Mouse (Mus musculus): Measurements from ENCODE around the gene Mical3. TPM values are rescaled to one million over a fixed set of nuclear protein-coding genes. Genes with fewer than 3 reads are reported as not detected.

The Mical3 gene
- polyA plus RNA-seq, 1 experiment = 19.1 TPM

DNA sequence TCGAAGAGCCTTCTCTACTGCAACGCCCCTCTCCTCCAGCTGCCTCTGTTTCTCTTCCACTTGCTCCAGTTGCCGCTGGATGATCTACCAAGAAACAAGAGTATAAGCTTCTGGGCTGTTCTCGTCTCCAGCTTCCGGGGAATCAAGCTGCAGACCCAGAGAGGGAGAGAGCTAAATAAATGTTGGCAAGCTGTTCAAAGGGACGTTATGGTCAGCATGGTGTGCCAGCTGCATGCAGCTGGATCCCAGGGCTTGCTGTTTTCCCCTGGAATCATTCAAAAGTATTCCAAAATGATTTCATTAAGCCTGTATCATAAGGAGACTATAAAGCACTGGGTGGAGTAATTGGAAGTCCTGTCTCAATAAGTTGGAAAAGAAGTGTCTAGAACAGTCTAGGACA is 179.5 kb downstream of the Mical3 start:
- Histone ChIP-seq H3K4me1 (ENCODE audit: control insufficient read depth, insufficient read depth, low read length) (0 out of 2 replicates have a peak, but pooled peaks cover under 1% of the 10 kb centered on the region), H3K4me3 (ENCODE audit: insufficient read depth, low read length) (no peak overlapping the region), H3K27ac (ENCODE audit: insufficient read depth, low read length) (no peak overlapping the region)
- no peak for TF ChIP-seq POLR2A (IDR thresholded peaks at IDR 0.05; ENCODE audit: low read depth, low read length)
- TF ChIP-seq CTCF (IDR thresholded peaks at IDR 0.05; ENCODE audit: borderline replicate concordance, insufficient read depth, low read length) = no peak

DNA sequence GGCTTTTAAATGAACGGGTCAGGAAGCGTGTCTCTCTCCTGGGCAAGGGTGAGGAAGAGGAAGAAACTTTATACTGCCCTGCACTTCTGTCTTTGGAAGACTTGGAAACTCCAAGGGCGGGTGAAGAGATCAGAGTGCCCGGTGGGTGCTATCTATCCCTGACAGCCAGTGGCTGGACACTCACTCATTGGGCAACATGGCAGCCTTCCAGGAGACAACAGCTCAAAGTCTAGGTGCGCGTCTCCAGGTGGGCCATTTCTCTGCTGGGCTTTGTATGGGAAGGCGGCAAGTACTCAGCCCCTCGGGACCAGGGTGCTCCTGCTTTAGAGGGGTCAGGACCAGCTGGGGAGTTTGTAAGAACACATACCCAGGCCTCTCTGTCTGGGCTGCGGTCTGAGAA is 185.3 kb downstream of the Mical3 start:
- Histone ChIP-seq H3K4me1 (ENCODE audit: control insufficient read depth, insufficient read depth, low read length) (no peaks in the 10 kb centered on the region), H3K4me3 (ENCODE audit: insufficient read depth, low read length) (no peak overlapping the region), H3K27ac (ENCODE audit: insufficient read depth, low read length) (no peak overlapping the region)
- TF ChIP-seq POLR2A (IDR thresholded peaks at IDR 0.05; ENCODE audit: low read depth, low read length) = no peak
- no peak for TF ChIP-seq CTCF (IDR thresholded peaks at IDR 0.05; ENCODE audit: borderline replicate concordance, insufficient read depth, low read length)

DNA sequence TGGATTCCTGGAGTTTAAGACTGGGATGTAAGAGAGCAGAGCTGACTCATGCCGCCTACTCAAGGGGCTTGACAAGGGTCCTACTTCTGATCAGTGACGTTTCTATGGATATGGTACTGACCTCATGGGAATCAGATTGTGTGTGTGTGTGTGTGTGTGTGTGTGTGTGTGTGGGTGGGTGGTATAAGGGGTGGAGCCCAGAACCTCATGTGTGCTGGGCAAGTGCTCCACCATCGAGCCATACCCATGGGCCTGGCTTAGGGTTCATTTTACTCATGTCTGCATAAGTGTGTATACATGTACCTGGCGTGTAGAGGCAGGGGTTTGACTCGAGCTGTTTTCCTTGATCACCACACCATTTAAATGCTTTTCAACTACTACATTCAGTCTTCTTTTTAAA is 186.8 kb downstream of the Mical3 start:
- Histone ChIP-seq H3K4me1 (ENCODE audit: control insufficient read depth, insufficient read depth, low read length) (no peaks in the 10 kb centered on the region), H3K27ac (ENCODE audit: insufficient read depth, low read length) (no peak overlapping the region), H3K4me3 (ENCODE audit: insufficient read depth, low read length) (no peak overlapping the region)
- no peak for TF ChIP-seq CTCF (IDR thresholded peaks at IDR 0.05; ENCODE audit: borderline replicate concordance, insufficient read depth, low read length)
- TF ChIP-seq POLR2A (IDR thresholded peaks at IDR 0.05; ENCODE audit: low read depth, low read length) = no peak

- H3K4me3 ChIP-seq (ENCODE audit: insufficient read depth, low read length) = no peak overlapping the region
- TF ChIP-seq POLR2A (IDR thresholded peaks at IDR 0.05; ENCODE audit: low read depth, low read length) (no peak), CTCF (IDR thresholded peaks at IDR 0.05; ENCODE audit: borderline replicate concordance, insufficient read depth, low read length) (no peak)
- no peaks in the 10 kb centered on the region for H3K4me1 ChIP-seq (ENCODE audit: control insufficient read depth, insufficient read depth, low read length)
- H3K27ac ChIP-seq (ENCODE audit: insufficient read depth, low read length) = no peak overlapping the region
These were observed 187.2 kb downstream of the Mical3 start for GRCm38 (mm10) chr6:120943551-120943950.

DNA sequence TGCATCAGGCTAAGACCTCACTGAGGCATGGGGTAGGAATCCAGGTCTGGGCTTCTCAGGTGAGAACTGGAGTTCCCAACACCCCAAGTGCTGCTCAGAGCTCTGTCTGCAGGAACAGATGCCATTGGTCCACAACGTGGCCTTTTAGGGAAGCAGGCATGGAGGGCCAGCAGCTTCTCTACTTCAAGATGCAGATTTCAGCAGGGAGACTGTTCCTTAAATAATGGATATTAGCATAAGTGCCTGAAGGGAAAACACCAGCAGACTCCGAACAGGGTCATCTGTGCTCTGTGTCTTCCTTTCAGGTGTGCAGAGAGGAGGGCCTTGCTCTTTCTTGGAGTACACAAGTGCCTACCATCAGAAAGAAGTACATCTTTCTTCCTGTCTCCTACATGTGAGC is 187.7 kb downstream of the Mical3 start:
- TF ChIP-seq POLR2A (IDR thresholded peaks at IDR 0.05; ENCODE audit: low read depth, low read length) (no peak), CTCF (IDR thresholded peaks at IDR 0.05; ENCODE audit: borderline replicate concordance, insufficient read depth, low read length) (no peak)
- Histone ChIP-seq H3K27ac (ENCODE audit: insufficient read depth, low read length) (no peak overlapping the region), H3K4me1 (ENCODE audit: control insufficient read depth, insufficient read depth, low read length) (no peaks in the 10 kb centered on the region), H3K4me3 (ENCODE audit: insufficient read depth, low read length) (no peak overlapping the region)

GRCm38 (mm10) chr6:120941575-120941974 is 189.2 kb downstream of the Mical3 start:
- no peak overlapping the region for H3K4me3 ChIP-seq (ENCODE audit: insufficient read depth, low read length)
- TF ChIP-seq CTCF (IDR thresholded peaks at IDR 0.05; ENCODE audit: borderline replicate concordance, insufficient read depth, low read length) (no peak), POLR2A (IDR thresholded peaks at IDR 0.05; ENCODE audit: low read depth, low read length) (no peak)
- no peaks in the 10 kb centered on the region for H3K4me1 ChIP-seq (ENCODE audit: control insufficient read depth, insufficient read depth, low read length)
- H3K27ac ChIP-seq (ENCODE audit: insufficient read depth, low read length) = no peak overlapping the region

DNA sequence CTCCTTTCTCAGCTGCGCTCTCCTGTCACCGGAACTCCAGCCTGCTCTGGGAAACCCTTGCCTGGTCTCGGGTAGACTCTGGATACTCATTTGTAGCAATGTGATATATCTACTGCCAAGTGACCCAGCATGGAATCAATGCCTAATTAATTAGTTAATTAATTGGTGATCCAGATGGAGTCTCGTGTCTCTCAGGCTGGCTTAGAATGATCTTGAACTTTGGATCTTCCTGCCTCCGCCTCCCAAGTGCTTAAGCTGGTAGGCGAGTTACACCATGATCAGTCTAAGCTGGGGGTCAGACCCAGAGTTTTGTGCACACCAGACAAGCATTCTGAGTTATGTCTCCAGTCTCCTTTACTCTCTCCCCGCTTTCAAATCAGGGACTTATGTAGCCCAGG is 189.7 kb downstream of the Mical3 start:
- TF ChIP-seq POLR2A (IDR thresholded peaks at IDR 0.05; ENCODE audit: low read depth, low read length) = no peak
- TF ChIP-seq CTCF (IDR thresholded peaks at IDR 0.05; ENCODE audit: borderline replicate concordance, insufficient read depth, low read length) = no peak
- H3K4me1 ChIP-seq (ENCODE audit: control insufficient read depth, insufficient read depth, low read length) = no peaks in the 10 kb centered on the region
- H3K27ac ChIP-seq (ENCODE audit: insufficient read depth, low read length) = no peak overlapping the region
- no peak overlapping the region for H3K4me3 ChIP-seq (ENCODE audit: insufficient read depth, low read length)

DNA sequence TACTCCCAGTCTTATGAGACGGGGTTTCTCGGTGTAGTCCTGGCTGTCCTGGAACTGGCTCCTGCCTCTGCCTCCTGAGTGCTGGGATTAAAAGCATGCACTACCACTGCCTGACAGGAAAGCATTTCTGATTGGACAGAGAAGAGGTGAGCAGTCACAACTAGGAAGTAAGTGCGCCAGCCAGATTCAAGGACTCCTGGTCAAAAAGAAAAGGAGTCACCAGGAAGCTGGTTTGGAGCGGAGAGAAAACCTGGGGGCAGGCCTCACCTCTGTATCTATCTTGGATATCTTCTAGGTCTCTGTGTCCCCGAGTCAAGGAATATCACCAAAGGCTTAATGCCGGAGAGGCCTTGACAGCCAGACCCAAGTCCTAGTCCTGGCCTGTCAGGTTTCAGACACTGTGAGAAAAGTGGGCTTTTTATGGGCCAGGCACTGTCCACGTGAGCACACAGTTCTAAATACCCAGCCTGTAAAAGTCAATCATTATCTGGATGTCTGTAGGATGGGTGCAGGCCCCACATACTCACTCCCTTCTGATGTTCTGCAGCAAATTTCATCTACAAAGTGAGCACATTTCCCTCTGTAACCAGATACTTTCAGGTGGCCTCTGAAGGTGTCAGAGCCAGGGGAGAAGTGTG is 190.2 kb downstream of the Mical3 start:
- no peak for TF ChIP-seq CTCF (IDR thresholded peaks at IDR 0.05; ENCODE audit: borderline replicate concordance, insufficient read depth, low read length)
- TF ChIP-seq POLR2A (IDR thresholded peaks at IDR 0.05; ENCODE audit: low read depth, low read length) = no peak
- Histone ChIP-seq H3K27ac (ENCODE audit: insufficient read depth, low read length) (no peak overlapping the region), H3K4me1 (ENCODE audit: control insufficient read depth, insufficient read depth, low read length) (no peaks in the 10 kb centered on the region), H3K4me3 (ENCODE audit: insufficient read depth, low read length) (no peak overlapping the region)

- no peak for TF ChIP-seq POLR2A (IDR thresholded peaks at IDR 0.05; ENCODE audit: low read depth, low read length)
- TF ChIP-seq CTCF (IDR thresholded peaks at IDR 0.05; ENCODE audit: borderline replicate concordance, insufficient read depth, low read length) = no peak
- Histone ChIP-seq H3K4me3 (ENCODE audit: insufficient read depth, low read length) (no peak overlapping the region), H3K4me1 (ENCODE audit: control insufficient read depth, insufficient read depth, low read length) (no peaks in the 10 kb centered on the region), H3K27ac (ENCODE audit: insufficient read depth, low read length) (no peak overlapping the region)
These were observed 191.0 kb downstream of the Mical3 start for GRCm38 (mm10) chr6:120939783-120940182.

- H3K4me3 ChIP-seq (ENCODE audit: insufficient read depth, low read length) = no peak overlapping the region
- no peak for TF ChIP-seq POLR2A (IDR thresholded peaks at IDR 0.05; ENCODE audit: low read depth, low read length)
- TF ChIP-seq CTCF (IDR thresholded peaks at IDR 0.05; ENCODE audit: borderline replicate concordance, insufficient read depth, low read length) = no peak
- H3K4me1 ChIP-seq (ENCODE audit: control insufficient read depth, insufficient read depth, low read length) = no peaks in the 10 kb centered on the region
- no peak overlapping the region for H3K27ac ChIP-seq (ENCODE audit: insufficient read depth, low read length)
These were observed 191.9 kb downstream of the Mical3 start for GRCm38 (mm10) chr6:120938763-120939450.
